Mouse (Mus musculus): Measurements from ENCODE around the gene Pnpo. TPM values are rescaled to one million over a fixed set of nuclear protein-coding genes. Genes with fewer than 3 reads are reported as not detected.

Pnpo gene
- 10 to 100 TPM; 40.0 to 40.2 TPM for total RNA-seq (2021)
- long read RNA-seq, experiment 1, transcript Pnpo-201 (7 exons, 1,994 nt), result major isoform, 38 of 46 reads
- long read RNA-seq, experiment 1, partial matches to known transcripts, result 4 of 46 reads
- long read RNA-seq, experiment 1, other reads (novel, unspliced or antisense), result 4 of 46 reads
- long read RNA-seq, experiment 2, transcript Pnpo-201 (7 exons, 1,994 nt), result major isoform, 28 of 36 reads
- long read RNA-seq, experiment 2, partial matches to known transcripts, result 3 of 36 reads
- long read RNA-seq, experiment 2, other reads (novel, unspliced or antisense), result 4 of 36 reads

DNA sequence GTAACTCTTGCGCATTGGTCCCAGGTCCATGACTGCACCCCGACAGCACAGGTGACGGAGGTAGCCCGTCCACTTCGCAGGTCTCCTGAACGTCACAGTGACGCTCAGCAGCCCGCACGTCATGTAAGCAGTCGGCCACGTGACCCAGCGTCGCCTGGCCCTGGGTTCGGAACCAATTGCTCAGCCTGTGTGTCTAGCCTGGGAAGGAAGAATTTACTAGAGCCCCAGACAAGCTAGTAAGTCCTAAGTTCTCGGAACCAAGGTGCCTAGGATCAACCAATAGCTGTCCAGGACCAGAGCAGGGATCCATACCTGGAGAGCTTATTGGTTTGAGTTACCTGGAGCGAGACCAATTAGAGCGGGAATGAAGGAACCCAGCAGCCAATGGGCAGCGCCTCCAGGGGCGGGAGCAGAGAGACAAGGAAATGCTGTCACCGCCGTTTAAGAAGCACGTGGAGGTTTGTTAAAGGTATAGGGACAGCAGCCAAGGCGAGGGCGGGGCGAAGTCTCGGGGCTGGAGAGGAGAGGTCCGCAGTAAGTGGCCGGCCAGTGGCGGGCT is at the start of gene Pnpo:
Gene Pnpo, minus strand, starts transcription at position 241 of the 559 bp plus-strand sequence.
- H3K4me3 ChIP-seq, result peak within 1 kb of the TSS; percentile 55
- peak within 1 kb of the TSS; percentile 87 for H3K27ac ChIP-seq
- DNase-seq (ENCODE audit: extremely low spot score in 1 of 2, low spot score in 2 of 2), result peak; percentile 85 to 90
- TF ChIP-seq CTCF (IDR thresholded peaks at IDR 0.05), result no peak
- intact Hi-C loops (cut with DNase I), result no loop called here

DNA sequence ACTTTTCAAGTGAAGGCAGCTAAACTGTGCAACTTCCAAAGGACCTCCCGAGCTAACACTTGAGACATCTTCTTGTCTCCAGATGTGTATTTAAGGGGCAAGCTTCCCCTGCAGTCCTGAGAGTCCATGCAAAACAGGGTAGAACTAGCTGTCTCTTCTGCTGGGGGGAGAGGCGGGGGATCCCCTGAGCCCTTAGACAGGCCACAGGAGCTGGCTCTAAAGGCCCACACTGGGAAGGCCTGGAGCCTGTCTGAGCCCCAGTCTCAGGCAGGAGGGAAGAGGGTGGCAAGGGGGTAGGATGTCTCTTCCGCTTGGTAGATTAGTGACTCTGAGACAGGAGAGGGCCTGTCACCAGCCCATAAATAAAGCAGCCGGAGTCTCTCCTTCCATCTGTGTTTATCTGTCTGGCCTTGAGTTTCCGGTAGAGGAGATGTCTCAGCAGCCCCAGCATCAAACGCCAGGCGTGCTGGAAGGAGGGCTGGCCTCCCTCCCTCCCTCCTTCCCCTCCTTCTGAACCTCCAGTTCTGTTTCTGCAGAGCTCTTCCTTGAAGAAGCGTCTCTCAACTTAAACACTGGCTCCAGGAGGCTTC is 49.0 kb upstream of the Pnpo start:
- no peak overlapping the region for H3K27ac ChIP-seq
- TF ChIP-seq CTCF (IDR thresholded peaks at IDR 0.05), result no peak
- intact Hi-C loops (cut with DNase I), result no loop called here
- no peak overlapping the region for H3K4me3 ChIP-seq
- DNase-seq (ENCODE audit: extremely low spot score in 1 of 2, low spot score in 2 of 2), result no peak

DNA sequence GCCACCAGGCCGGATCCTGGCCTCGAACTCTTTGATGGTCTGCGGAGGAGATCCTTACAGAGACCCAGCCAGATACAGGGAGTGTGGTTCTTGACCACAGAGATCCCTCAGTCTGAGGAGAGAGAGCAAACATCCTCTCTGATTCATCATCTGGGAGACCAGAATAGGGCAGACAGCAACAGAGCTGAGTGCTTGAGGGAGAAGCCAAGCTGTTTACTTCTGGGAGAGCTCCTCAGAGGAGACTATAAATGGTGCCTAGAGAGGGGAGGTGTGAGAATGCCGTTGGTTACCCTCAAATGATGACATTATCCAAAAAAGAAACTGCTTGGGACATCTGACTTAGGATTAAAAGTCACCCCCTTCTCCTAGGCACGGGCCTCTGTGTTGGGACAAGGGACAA is 47.7 kb upstream of the Pnpo start:
- H3K27ac ChIP-seq, result no peak overlapping the region
- no peak for DNase-seq (ENCODE audit: extremely low spot score in 1 of 2, low spot score in 2 of 2)
- TF ChIP-seq CTCF (IDR thresholded peaks at IDR 0.05), result no peak
- intact Hi-C loops (cut with DNase I), result no loop called here
- H3K4me3 ChIP-seq, result no peak overlapping the region

DNA sequence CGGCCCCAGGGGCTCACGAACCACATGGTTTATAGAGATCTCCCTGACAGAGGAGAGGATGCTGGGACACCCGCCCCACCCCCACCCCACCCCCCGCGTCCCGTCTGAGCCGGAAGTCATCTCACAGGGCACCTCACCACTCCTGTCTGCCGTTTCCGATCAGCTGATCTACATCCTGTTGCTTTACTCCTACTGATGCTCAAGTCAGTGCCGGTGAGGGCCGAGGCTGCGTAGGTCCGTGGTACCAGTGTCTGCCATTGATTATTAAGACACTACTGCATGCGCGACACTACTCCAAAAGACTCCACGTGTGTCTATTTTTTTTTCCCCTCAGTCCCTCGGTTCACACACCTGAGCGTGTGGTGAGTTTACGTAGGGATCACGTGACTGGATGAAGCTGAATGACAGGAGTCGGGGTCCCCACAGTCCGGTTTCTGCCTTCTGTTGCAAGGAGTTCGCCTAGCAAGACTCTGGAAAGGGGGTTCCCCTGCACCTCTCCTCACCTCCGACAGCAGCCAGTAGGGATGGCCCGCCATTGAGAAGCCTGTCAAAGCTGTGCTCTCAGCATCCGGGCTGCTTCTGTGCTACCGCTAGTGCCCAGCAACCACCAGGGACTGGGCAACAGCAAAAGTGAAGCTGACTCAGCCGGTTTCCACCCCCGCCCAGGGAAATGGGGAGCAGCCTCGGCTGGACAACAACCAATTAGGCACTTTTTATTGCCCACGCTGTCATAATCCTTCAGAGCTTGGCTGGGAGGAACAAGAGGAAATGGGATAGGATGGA is 44.3 kb upstream of the Pnpo start:
- Histone ChIP-seq H3K27ac (no peak overlapping the region), H3K4me3 (peak overlapping the region; percentile 28)
- peak in 1 of 2 experiments; percentile 35 for DNase-seq (ENCODE audit: extremely low spot score in 1 of 2, low spot score in 2 of 2)
- intact Hi-C loops (cut with DNase I), result no loop called here
- TF ChIP-seq CTCF (IDR thresholded peaks at IDR 0.05), result no peak; the same call in 1 of the 2 replicates

DNA sequence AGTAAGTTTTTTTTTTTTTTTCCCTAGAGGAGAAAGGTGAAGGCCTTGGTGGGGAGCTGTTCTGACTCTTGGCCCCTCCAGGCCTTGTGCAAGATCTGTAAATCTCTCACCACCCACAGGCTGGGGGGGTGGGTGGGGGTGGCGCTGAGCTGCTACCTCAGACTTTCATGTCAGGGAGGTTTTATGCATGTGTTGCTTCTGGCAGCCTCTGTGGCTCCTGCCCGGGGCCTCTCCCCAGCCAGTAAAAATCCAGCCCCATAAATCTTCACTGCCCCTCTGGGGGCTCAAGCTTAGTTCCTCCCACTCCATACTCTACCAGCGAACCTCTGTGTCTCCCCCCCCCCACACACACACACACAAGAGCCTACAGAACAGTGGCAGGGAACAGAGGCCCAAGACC is 42.7 kb upstream of the Pnpo start:
- no peak for DNase-seq (ENCODE audit: extremely low spot score in 1 of 2, low spot score in 2 of 2)
- Histone ChIP-seq H3K4me3 (no peak overlapping the region), H3K27ac (no peak overlapping the region)
- intact Hi-C loops (cut with DNase I), result no loop called here
- no peak for TF ChIP-seq CTCF (IDR thresholded peaks at IDR 0.05)

DNA sequence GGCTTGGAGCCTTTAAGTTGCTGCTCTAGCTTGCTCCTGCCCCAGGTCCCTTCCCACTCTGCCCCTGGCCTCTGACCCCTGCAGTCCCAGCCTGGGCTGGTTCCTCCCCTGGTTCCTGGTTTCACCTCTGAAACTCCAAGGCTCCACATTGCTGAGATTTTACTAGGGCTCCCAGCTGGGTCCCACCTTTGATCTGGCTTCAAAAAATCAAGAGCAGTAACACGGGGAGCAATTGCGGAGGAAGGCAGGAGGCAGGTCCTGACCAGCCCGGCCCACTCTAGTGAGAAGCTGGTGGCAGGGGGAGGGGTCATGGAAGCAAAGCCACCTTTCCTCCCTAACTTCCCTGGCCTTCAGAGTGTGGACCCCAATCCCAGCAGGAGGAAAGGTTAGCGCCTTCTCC is 41.1 kb upstream of the Pnpo start:
- Histone ChIP-seq H3K4me3 (no peak overlapping the region), H3K27ac (no peak overlapping the region)
- no peak for DNase-seq (ENCODE audit: extremely low spot score in 1 of 2, low spot score in 2 of 2)
- no peak for TF ChIP-seq CTCF (IDR thresholded peaks at IDR 0.05)
- intact Hi-C loops (cut with DNase I), result loop anchor here (5.0 kb wide), 1 partner anchor 162 kb away; no protein-coding TSS in a partner anchor

DNA sequence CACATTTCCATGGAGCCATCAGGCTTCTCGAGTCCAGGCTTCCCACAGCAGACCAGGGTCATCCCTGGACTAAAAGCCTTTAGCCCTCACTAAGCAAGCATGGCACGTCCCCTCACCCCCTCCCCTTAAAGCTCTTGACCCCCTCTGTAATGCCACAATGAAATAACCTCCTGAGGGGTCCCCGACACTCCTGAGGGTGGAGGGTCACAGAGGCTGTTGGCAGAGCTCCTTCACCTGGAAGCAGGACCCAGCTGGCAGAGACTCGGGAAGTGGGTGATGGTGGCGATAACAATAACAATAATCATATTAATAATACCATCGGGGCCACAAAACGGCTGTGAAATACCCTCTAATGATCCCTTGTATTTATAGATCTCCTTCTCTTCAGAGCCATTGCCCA is 39.1 kb upstream of the Pnpo start, which contains the start of gene Sp2:
Gene Sp2, minus strand, starts transcription at position 101 of the 400 bp plus-strand sequence.
- H3K27ac ChIP-seq, result no peak within 1 kb of the TSS
- intact Hi-C loops (cut with DNase I), result loop anchor here (1.0 to 5.0 kb wide), 3 partner anchors 39 to 164 kb away; no protein-coding TSS in a partner anchor
- DNase-seq (ENCODE audit: extremely low spot score in 1 of 2, low spot score in 2 of 2), result no peak
- H3K4me3 ChIP-seq, result no peak within 1 kb of the TSS
- no peak for TF ChIP-seq CTCF (IDR thresholded peaks at IDR 0.05)

DNA sequence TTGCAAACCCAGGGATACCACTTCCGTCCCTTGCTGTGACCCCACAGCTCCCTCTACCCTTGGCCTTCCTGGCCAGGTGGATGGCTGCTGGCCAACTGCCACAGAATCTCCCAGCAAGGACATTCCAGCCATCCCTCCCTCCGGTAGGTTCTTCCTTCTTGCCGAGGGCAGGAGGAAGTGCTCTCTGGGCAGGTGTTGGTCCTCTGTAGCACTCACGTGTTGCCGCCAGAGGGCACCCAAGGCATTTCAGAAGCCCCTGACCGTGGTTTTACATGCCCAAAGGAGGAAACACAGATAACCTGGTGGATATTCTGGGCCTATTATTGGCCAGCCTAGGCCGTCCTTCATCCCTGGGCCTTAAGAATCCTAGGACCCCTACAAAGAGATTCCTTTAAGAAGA is 38.6 kb upstream of the Pnpo start:
- no peak overlapping the region for H3K27ac ChIP-seq
- DNase-seq (ENCODE audit: extremely low spot score in 1 of 2, low spot score in 2 of 2), result peak; percentile 80 to 84
- TF ChIP-seq CTCF (IDR thresholded peaks at IDR 0.05), result peak; percentile 96
- H3K4me3 ChIP-seq, result no peak overlapping the region
- intact Hi-C loops (cut with DNase I), result loop anchor here (1.0 to 5.0 kb wide), 3 partner anchors 40 to 165 kb away; no protein-coding TSS in a partner anchor

DNA sequence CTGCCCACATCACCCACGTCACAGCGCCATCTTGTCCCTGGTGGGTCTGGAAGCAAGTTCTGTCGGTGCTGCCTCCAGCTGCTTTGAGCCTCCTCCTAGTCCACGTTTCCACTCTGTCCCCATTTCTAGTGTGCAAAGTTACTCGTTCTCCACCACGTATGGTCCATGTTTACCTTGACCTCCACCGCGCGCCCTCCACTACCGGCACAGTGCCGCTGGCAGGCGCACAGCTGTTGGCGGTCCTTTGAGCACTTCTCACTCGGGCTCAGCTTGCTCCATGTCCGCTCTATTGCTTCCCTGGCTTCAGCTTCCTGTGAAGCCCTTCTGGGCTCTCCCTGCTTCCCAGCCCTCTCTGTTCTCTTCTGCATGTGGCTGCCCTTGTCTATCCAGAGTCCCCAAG is 37.7 kb upstream of the Pnpo start:
- Histone ChIP-seq H3K27ac (no peak overlapping the region), H3K4me3 (no peak overlapping the region)
- no peak for DNase-seq (ENCODE audit: extremely low spot score in 1 of 2, low spot score in 2 of 2)
- no peak for TF ChIP-seq CTCF (IDR thresholded peaks at IDR 0.05)
- intact Hi-C loops (cut with DNase I), result loop anchor here (5.0 kb wide), 1 partner anchor 166 kb away; no protein-coding TSS in a partner anchor

DNA sequence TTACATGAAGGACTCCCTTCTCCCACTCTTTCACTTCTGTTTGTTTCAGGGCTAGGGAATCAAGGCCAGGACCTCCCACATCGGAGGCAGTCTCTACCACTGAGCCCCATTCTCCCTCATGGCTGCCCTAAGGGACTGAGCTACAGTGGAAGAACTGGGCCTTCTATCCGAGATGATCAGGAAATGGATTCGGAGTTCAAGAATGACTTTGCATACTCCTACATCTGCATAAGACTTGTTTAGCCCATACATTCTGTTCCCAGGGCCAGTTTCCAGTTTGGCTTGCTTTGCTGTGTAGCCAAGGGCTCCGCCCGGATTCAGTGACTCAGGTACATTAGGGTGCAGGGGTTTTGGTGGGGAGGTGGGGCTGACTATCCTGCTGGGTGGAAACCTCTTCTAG is 36.2 kb upstream of the Pnpo start:
- Histone ChIP-seq H3K4me3 (no peak overlapping the region), H3K27ac (no peak overlapping the region)
- intact Hi-C loops (cut with DNase I), result loop anchor here (5.0 kb wide), 1 partner anchor 167 kb away; no protein-coding TSS in a partner anchor
- no peak for TF ChIP-seq CTCF (IDR thresholded peaks at IDR 0.05)
- no peak for DNase-seq (ENCODE audit: extremely low spot score in 1 of 2, low spot score in 2 of 2)

DNA sequence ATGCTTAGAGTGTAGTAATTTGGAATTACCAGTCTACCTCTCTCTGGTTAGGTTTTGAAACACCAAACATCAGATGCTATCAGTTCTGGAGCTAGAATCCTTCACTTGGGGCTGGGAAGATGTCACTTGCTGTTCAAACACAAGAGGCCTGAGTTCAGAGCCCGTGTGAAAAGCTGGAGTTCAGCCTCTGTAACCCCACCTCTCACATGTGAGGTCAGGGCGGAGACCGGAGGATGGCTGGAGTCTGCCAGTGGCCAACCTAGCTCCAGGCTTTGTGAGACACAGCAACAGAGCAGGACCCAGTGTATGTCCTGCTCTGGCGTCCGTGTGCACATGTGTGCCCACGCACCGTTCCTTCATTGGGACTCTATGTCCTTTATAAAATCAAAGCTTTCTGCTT is 35.5 kb upstream of the Pnpo start:
- H3K4me3 ChIP-seq, result no peak overlapping the region
- no peak overlapping the region for H3K27ac ChIP-seq
- TF ChIP-seq CTCF (IDR thresholded peaks at IDR 0.05), result no peak
- intact Hi-C loops (cut with DNase I), result no loop called here
- DNase-seq (ENCODE audit: extremely low spot score in 1 of 2, low spot score in 2 of 2), result no peak

Measured in left cerebral cortex, adult 2 months (tissue).